Mouse (Mus musculus): ENCODE results near the gene Serpinb9b. TPM values are rescaled to one million over a fixed set of nuclear protein-coding genes. Genes with fewer than 3 reads are reported as not detected.

Serpinb9b gene
- polyA plus RNA-seq, 3 experiments from 2014 or later = 0.77 TPM; not detected in 2

Other genes with a start within 250 kb of the Serpinb9b start
- not detected for gene Mylk4, start 243.5 kb upstream of the Serpinb9b start, polyA plus RNA-seq (2017; shearing (Covaris generic))
- gene Wrnip1, start 225.4 kb upstream of the Serpinb9b start, polyA plus RNA-seq (2017; shearing (Covaris generic)) = 10 to 100 TPM in 1 of 3 experiments, 1 to 10 TPM in 2; 6.4 to 10.0 (median 8.2) TPM
- not detected for gene D930007J09Rik, start 224.6 kb upstream of the Serpinb9b start, polyA plus RNA-seq (2017; shearing (Covaris generic))
- 10 to 100 TPM; 10.1 to 86.4 (median 28.2) TPM for gene Serpinb1a, start 176.2 kb upstream of the Serpinb9b start, polyA plus RNA-seq (2017; shearing (Covaris generic))
- not detected for gene Serpinb1c, start 129.2 kb upstream of the Serpinb9b start, polyA plus RNA-seq (2017; shearing (Covaris generic))
- 100 to 1,000 TPM in 1 of 3 experiments, 10 to 100 TPM in 2; 33.0 to 109 (median 34.2) TPM for gene Serpinb6b, start 62.2 kb upstream of the Serpinb9b start, polyA plus RNA-seq (2017; shearing (Covaris generic))
- 10 to 100 TPM; 21.5 to 47.1 (median 22.1) TPM for gene Serpinb9, start 24.2 kb upstream of the Serpinb9b start, polyA plus RNA-seq (2017; shearing (Covaris generic))
- gene Serpinb1b, start 51.2 kb downstream of the Serpinb9b start, polyA plus RNA-seq (2017; shearing (Covaris generic)) = 1 to 10 TPM in 1 of 3 experiments, not detected in 2; 2.6 TPM
- gene Serpinb9c, start 132.3 kb downstream of the Serpinb9b start, polyA plus RNA-seq (2017; shearing (Covaris generic)) = not detected
- not detected for gene Serpinb9d, start 165.5 kb downstream of the Serpinb9b start, polyA plus RNA-seq (2017; shearing (Covaris generic))
- gene Serpinb9e, start 222.2 kb downstream of the Serpinb9b start, polyA plus RNA-seq (2017; shearing (Covaris generic)) = not detected

Data from inflammation-experienced regulatory T-cells, adult 6 months (primary cell).